Mouse (Mus musculus): Measurements from ENCODE around the gene 1700021F07Rik. TPM values are rescaled to one million over a fixed set of nuclear protein-coding genes. Genes with fewer than 3 reads are reported as not detected.

Gene 1700021F07Rik
- not detected in 2 replicates for polyA plus RNA-seq (2015; fragmentation: Nextera tagmentation; extraction: Ambion mirVana)

DNA sequence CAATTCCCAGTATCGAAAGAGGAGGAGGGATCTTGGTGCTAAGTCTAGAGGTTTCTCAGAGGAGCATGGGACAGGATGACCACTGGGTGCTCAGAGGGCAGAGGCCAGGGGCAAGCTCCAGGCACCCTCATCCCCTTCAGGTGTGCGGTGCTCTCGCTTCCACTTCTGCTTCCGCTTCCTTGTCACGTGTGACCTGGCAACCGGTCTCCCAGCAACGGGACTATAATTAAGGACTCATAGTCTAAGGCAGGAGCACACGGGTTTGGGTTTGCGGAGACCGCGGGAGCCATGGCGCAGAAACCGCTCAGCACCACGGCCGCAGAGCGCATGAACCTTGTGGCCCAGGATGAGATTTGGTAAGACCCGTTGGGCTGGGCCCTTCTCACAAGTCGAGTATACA lies at the start of gene 1700021F07Rik:
Gene 1700021F07Rik, plus strand, starts transcription at position 211 of the 400 bp plus-strand sequence.

Other genes starting within 250 kb of the 1700021F07Rik start
- 10.0 and 11.8 TPM in 2 replicates for gene Pmepa1, start 246.1 kb upstream of the 1700021F07Rik start, polyA plus RNA-seq (2015; fragmentation: Nextera tagmentation; extraction: Ambion mirVana)
- not detected in 2 replicates for gene Ankrd60, start 55.8 kb downstream of the 1700021F07Rik start, polyA plus RNA-seq (2015; fragmentation: Nextera tagmentation; extraction: Ambion mirVana)
- 42.3 and 58.9 TPM in 2 replicates for gene Rab22a, start 137.2 kb downstream of the 1700021F07Rik start, polyA plus RNA-seq (2015; fragmentation: Nextera tagmentation; extraction: Ambion mirVana)
- 0.18 TPM in 1 of 2 replicates, not detected in the other for gene 1700010B08Rik, start 196.8 kb downstream of the 1700021F07Rik start, polyA plus RNA-seq (2015; fragmentation: Nextera tagmentation; extraction: Ambion mirVana)
- 24.4 and 30.3 TPM in 2 replicates for gene Vapb, start 214.9 kb downstream of the 1700021F07Rik start, polyA plus RNA-seq (2015; fragmentation: Nextera tagmentation; extraction: Ambion mirVana)

All from urinary bladder, postnatal 0 days (tissue).